Mouse (Mus musculus) CH12.LX (cell line): ENCODE data around the gene Vps37c. TPM values are rescaled to one million over a fixed set of nuclear protein-coding genes. Genes with fewer than 3 reads are reported as not detected.

ENCODE experiments used
- DNase-seq: peaks from one replicate; pipeline ENCODE4 v3.0.0-alpha.2; 2013; ENCODE audit errors: extremely low read depth
- H3K27ac ChIP-seq: 2 replicates; pipeline ENCODE4 v1.5.1; 2012; ENCODE audit warnings: low read depth, mild to moderate bottlenecking, control low read depth, moderate library complexity; ENCODE audit not compliant: insufficient read depth
- H3K27me3 ChIP-seq: replicated peaks from 2 replicates; pipeline ENCODE3; 2012; ENCODE audit warnings: inconsistent platforms
- H3K36me3 ChIP-seq, 2 experiments: replicated peaks in 1 of 2; 2 replicates each; pipeline versions ENCODE3 to v1.6.1; 2012; ENCODE audit warnings: inconsistent platforms in 1 of 2, low read length in 1 of 2, mild to moderate bottlenecking in 1 of 2, mixed read lengths in 1 of 2, moderate library complexity in 1 of 2; ENCODE audit not compliant: control insufficient read depth in 1 of 2, insufficient read depth in 1 of 2
- H3K4me1 ChIP-seq, 2 experiments: 2 replicates each; pipeline ENCODE4 v1.6.1; 2012; ENCODE audit warnings: inconsistent platforms in 1 of 2, moderate library complexity in 1 of 2; ENCODE audit not compliant: insufficient read depth in 2 of 2, control insufficient read depth in 1 of 2
- H3K4me2 ChIP-seq: 2 replicates; pipeline ENCODE4 v1.6.1; 2012; ENCODE audit warnings: low read depth, mild to moderate bottlenecking, control low read depth; ENCODE audit not compliant: poor library complexity, insufficient read depth, severe bottlenecking
- H3K4me3 ChIP-seq, 3 experiments: fragments of 150-350 bp in 1 of 3; sonication (generic) in 1 of 3; replicated peaks in 1 of 3; 2 replicates each; pipeline versions ENCODE3 to v1.5.1; 2011 to 2012; ENCODE audit warnings: low read depth in 2 of 3, low read length in 2 of 3, mild to moderate bottlenecking in 2 of 3, moderate library complexity in 2 of 3, control low read depth in 1 of 3, improper control_type of control experiment in 1 of 3, inconsistent platforms in 1 of 3, mixed read lengths in 1 of 3; ENCODE audit not compliant: poor library complexity in 1 of 3
- H3K79me2 ChIP-seq: replicated peaks from 2 replicates; pipeline ENCODE4 v1.6.1; 2012; ENCODE audit warnings: mild to moderate bottlenecking, moderate library complexity; ENCODE audit not compliant: control insufficient read depth, poor library complexity, insufficient read depth, severe bottlenecking; ENCODE audit errors: extremely low read depth
- H3K9ac ChIP-seq: 2 replicates; pipeline ENCODE4 v1.6.1; 2012; ENCODE audit warnings: low read depth, mild to moderate bottlenecking, control low read depth, moderate library complexity; ENCODE audit not compliant: insufficient read depth
- H3K9me3 ChIP-seq: replicated peaks from 2 replicates; pipeline ENCODE3; 2012; ENCODE audit warnings: low read length, inconsistent platforms, mixed read lengths
- CTCF ChIP-seq, 2 experiments: IDR thresholded peaks in 1 of 2; conservative IDR thresholded peaks in 1 of 2; 2 replicates each; pipeline ENCODE4 v1.5.1; 2011 to 2012; ENCODE audit warnings: low read depth in 2 of 2, low read length in 2 of 2, improper control_type of control experiment in 1 of 2, inconsistent platforms in 1 of 2, mild to moderate bottlenecking in 1 of 2, moderate library complexity in 1 of 2
- E2F4 ChIP-seq: IDR thresholded peaks from 2 replicates; pipeline ENCODE4 v1.6.1; 2011; ENCODE audit warnings: low read depth, low read length, improper control_type of control experiment; ENCODE audit not compliant: insufficient replicate concordance
- EP300 ChIP-seq: IDR thresholded peaks from 2 replicates; pipeline ENCODE4 v1.6.1; 2011; ENCODE audit warnings: low read length, improper control_type of control experiment
- IRF4 ChIP-seq: IDR thresholded peaks from 2 replicates; pipeline ENCODE4 v1.6.1; 2014; ENCODE audit warnings: low read depth, mild to moderate bottlenecking, inconsistent platforms, low read length, improper control_type of control experiment
- JUND ChIP-seq: conservative IDR thresholded peaks from 2 replicates; pipeline ENCODE4 v1.6.1; 2011; ENCODE audit warnings: low read depth, low read length, improper control_type of control experiment
- MAFK ChIP-seq: IDR thresholded peaks from 2 replicates; pipeline ENCODE4 v1.6.1; 2011; ENCODE audit warnings: low read length, improper control_type of control experiment; ENCODE audit not compliant: insufficient replicate concordance
- MAX ChIP-seq: IDR thresholded peaks from 2 replicates; pipeline ENCODE4 v1.6.1; 2011; ENCODE audit warnings: low read length, improper control_type of control experiment
- MEF2A ChIP-seq: IDR thresholded peaks from 2 replicates; pipeline ENCODE4 v1.6.1; 2014; ENCODE audit warnings: low read depth, mild to moderate bottlenecking, inconsistent platforms, low read length, improper control_type of control experiment, borderline replicate concordance
- MXI1 ChIP-seq: IDR thresholded peaks from 2 replicates; pipeline ENCODE4 v1.6.1; 2011; ENCODE audit warnings: mild to moderate bottlenecking, low read depth, low read length, improper control_type of control experiment
- MYC ChIP-seq: IDR thresholded peaks from 2 replicates; pipeline ENCODE4 v1.6.1; 2011; ENCODE audit warnings: low read depth, mild to moderate bottlenecking, improper control_type of control experiment, low read length
- PAX5 ChIP-seq: IDR thresholded peaks from 2 replicates; pipeline ENCODE4 v1.6.1; 2012; ENCODE audit warnings: low read length, inconsistent platforms, mixed read lengths
- POLR2AphosphoS2 ChIP-seq: IDR thresholded peaks from 2 replicates; pipeline ENCODE4 v1.6.1; 2011; ENCODE audit warnings: low read depth, low read length, improper control_type of control experiment
- RAD21 ChIP-seq: IDR thresholded peaks from 2 replicates; pipeline ENCODE4 v1.6.1; 2011; ENCODE audit warnings: low read depth, mild to moderate bottlenecking, low read length, improper control_type of control experiment, moderate library complexity
- RCOR1 ChIP-seq: conservative IDR thresholded peaks from 2 replicates; pipeline ENCODE4 v1.6.1; 2012; ENCODE audit warnings: low read depth, mild to moderate bottlenecking, inconsistent platforms, low read length, improper control_type of control experiment
- SIN3A ChIP-seq: IDR thresholded peaks from 2 replicates; pipeline ENCODE4 v1.6.1; 2012; ENCODE audit warnings: low read length, improper control_type of control experiment, inconsistent platforms
- TCF12 ChIP-seq: IDR thresholded peaks from 2 replicates; pipeline ENCODE4 v1.6.1; 2014; ENCODE audit warnings: low read depth, mild to moderate bottlenecking, inconsistent platforms, low read length, improper control_type of control experiment
- UBTF ChIP-seq: IDR thresholded peaks from 2 replicates; pipeline ENCODE4 v1.6.1; 2012; ENCODE audit warnings: low read depth, mild to moderate bottlenecking, inconsistent platforms, low read length, improper control_type of control experiment, moderate library complexity
- USF2 ChIP-seq: conservative IDR thresholded peaks from 2 replicates; pipeline ENCODE4 v1.6.1; 2011; ENCODE audit warnings: low read depth, low read length, improper control_type of control experiment
- ZC3H11A ChIP-seq: IDR thresholded peaks from 2 replicates; pipeline ENCODE4 v1.6.1; 2012; ENCODE audit warnings: low read depth, mild to moderate bottlenecking, inconsistent platforms, low read length, improper control_type of control experiment
- ZKSCAN1 ChIP-seq: IDR thresholded peaks from 2 replicates; pipeline ENCODE4 v1.6.1; 2012; ENCODE audit warnings: low read depth, inconsistent platforms, low read length, improper control_type of control experiment, borderline replicate concordance
- ZMIZ1 ChIP-seq: IDR thresholded peaks from 2 replicates; pipeline ENCODE4 v1.6.1; 2012; ENCODE audit warnings: low read depth, mild to moderate bottlenecking, inconsistent platforms, low read length, improper control_type of control experiment
- ZNF384 ChIP-seq: IDR thresholded peaks from 2 replicates; pipeline ENCODE4 v1.6.1; 2012; ENCODE audit warnings: low read depth, low read length, improper control_type of control experiment, inconsistent platforms
- dilution Hi-C: fragments of 300-500 bp; cut with MboI; formaldehyde crosslinking; loops from 2 replicates; pipeline ENCODE4 v1.14.3; 2020; ENCODE audit warnings: low sequenced_read_pairs; ENCODE audit not compliant: extremely low pct_unique_long_range_greater_than_20kb, extremely low pct_ligation_motif_present
- in situ Hi-C: fragments of 300-500 bp; cut with MboI; formaldehyde crosslinking; loops from 3 replicates; pipeline ENCODE4 v1.14.3; 2019; ENCODE audit warnings: low sequenced_read_pairs, low pct_ligation_motif_present, low pct_unique_long_range_greater_than_20kb, mixed read lengths
- polyA plus RNA-seq: library from polyadenylated mRNA; unstranded; fragments of >175 nt; gene quantifications from 2 replicates; pipeline ENCODE4 v1.2.1, GENCODE M21; 2012; ENCODE audit warnings: low read depth; ENCODE audit not compliant: insufficient read length
- total RNA-seq, 2 experiments: library from RNA; depleted of rRNA; stranded (reverse); fragments of 300-350 nt in 1 of 2; fragments of >200 nt in 1 of 2; gene quantifications; 2 replicates each; pipeline ENCODE4 v1.2.3; 2012 to 2014

Vps37c gene
- total and polyA plus RNA-seq, 3 experiments: 6.2 to 13.0 (median 9.5) TPM

DNA sequence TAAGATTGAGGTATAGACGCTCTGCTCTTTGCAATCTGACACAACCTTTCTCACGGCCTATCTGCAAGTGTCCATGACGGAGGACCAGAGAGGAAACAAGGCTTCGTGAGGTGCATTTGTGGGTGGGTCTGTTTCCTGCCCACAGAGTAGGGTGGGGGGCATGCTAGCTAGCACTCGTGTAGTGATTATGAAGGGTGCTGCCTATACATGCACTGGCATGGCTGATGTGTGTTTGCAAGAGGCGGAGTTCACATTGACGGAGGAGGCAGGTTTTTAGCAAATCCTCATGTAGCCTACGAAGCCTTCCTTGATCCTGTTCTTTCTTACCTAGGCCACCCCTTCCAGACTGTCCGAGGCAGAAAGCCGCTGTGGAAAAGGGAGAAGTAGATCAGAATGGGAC, 41.4 kb downstream of the Vps37c start:
- no peaks in the 10 kb centered on the region for H3K79me2 ChIP-seq
- TF ChIP-seq EP300 (no peak), POLR2AphosphoS2 (no peak), IRF4 (no peak), MYC (no peak), ZMIZ1 (no peak), SIN3A (no peak), MAFK (no peak), MEF2A (no peak), ZC3H11A (no peak), JUND (no peak), E2F4 (no peak), PAX5 (no peak), ZKSCAN1 (no peak), UBTF (no peak), ZNF384 (no peak), TCF12 (no peak), MXI1 (no peak), MAX (no peak)
- H3K9me3 ChIP-seq: no peaks in the 10 kb centered on the region
- in situ Hi-C loops (no loop called here), dilution Hi-C loops (no loop called here)
- no peak overlapping the region for H3K4me2 ChIP-seq
- no peak overlapping the region for H3K9ac ChIP-seq
- no peak for DNase-seq
- H3K27ac ChIP-seq: no peak overlapping the region
- H3K4me1 ChIP-seq: peaks cover 4 to 22% of the 10 kb centered on the region in 2 experiments
- H3K36me3 ChIP-seq: peaks cover 0 to 93% of the 10 kb centered on the region in 2 experiments
- no peaks in the 10 kb centered on the region for H3K27me3 ChIP-seq
- H3K4me3 ChIP-seq: no peak overlapping the region

DNA sequence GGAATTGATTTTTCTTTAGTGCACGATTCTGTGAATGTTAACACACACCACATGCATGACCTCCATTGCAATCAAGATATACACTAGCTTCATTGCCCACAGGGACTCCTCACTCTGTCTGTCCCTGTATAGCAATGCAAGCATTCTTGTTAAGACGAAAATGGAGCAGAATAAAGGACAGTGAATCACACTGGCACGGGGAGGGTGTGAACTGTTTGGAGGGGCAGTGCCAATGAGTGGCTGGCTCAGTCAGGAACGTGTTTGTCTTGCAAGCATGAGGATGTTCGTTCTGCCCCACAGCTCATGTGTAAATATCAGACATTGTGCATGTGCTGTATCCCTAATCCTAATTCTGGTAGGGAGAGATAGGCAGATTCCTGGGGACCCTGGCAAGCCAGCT, 41.9 kb downstream of the Vps37c start:
- H3K9ac ChIP-seq: no peak overlapping the region
- dilution Hi-C loops: no loop called here
- H3K4me2 ChIP-seq: no peak overlapping the region
- H3K4me1 ChIP-seq: peaks cover 4 to 26% of the 10 kb centered on the region in 2 experiments
- H3K79me2 ChIP-seq: no peaks in the 10 kb centered on the region
- no peaks in the 10 kb centered on the region for H3K27me3 ChIP-seq
- no peak overlapping the region for H3K27ac ChIP-seq
- no peak for DNase-seq
- H3K4me3 ChIP-seq: no peak overlapping the region
- peaks cover 0 to 93% of the 10 kb centered on the region in 2 experiments for H3K36me3 ChIP-seq
- no peaks in the 10 kb centered on the region for H3K9me3 ChIP-seq
- no peak for TF ChIP-seq USF2
- no peak for TF ChIP-seq ZC3H11A
- no peak for TF ChIP-seq RAD21
- no peak for TF ChIP-seq RCOR1
- TF ChIP-seq JUND: no peak
- TF ChIP-seq CTCF (conservative IDR thresholded peaks at IDR 0.05 in 1 of 2, IDR thresholded peaks at IDR 0.05 in 1 of 2; ENCODE audit: low read depth in 2 of 2, low read length in 2 of 2): no peak
- in situ Hi-C loops: no loop called here
